Mouse (Mus musculus): ENCODE data around the gene Slc30a3.

GRCm38 (mm10) chr5:31076346-31076745 lies 31.7 kb downstream of the Slc30a3 start:
- TF ChIP-seq POLR2A (IDR thresholded peaks at IDR 0.05; ENCODE audit: borderline replicate concordance, extremely low read depth, low read depth, low read length) (no peak), CTCF (IDR thresholded peaks at IDR 0.05; ENCODE audit: insufficient read depth, low read length) (no peak)

All from lung, adult 2 months (tissue).